Comparison of ENCODE assay signal across 12 mouse cellular contexts in genomic region chr9:106197732-106198131, GRCm38 (mm10). TPM values are rescaled to one million over a fixed set of nuclear protein-coding genes. Genes with fewer than 3 reads are reported as not detected.
DNase-seq lines count a peak whose midpoint lies in the region; ATAC-seq and TF ChIP-seq lines count a peak whose summit lies in the region.
"Had no signal": no experiment of that assay in that cellular context is flagged by ENCODE, and none has a peak within 500 bp of the region (broad histone marks: within the 10 kb centered on the region; RNA-seq: fewer than 3 reads in every experiment).

No protein-coding gene starts in this region.

- peaks cover 39% of the 10 kb centered on the region for H3K36me3 ChIP-seq in heart, embryonic 12.5 days
- peaks cover 19% of the 10 kb centered on the region for H3K36me3 ChIP-seq in lung, embryonic 16.5 days (ENCODE audit: control insufficient read depth, insufficient read depth, low read length)
- peaks cover 34% of the 10 kb centered on the region for H3K36me3 ChIP-seq in embryonic facial prominence, embryonic 15.5 days
- peaks cover 18% of the 10 kb centered on the region; the same call in 1 of the 2 replicates for H3K36me3 ChIP-seq in stomach, embryonic 14.5 days (ENCODE audit: control insufficient read depth, insufficient read depth, low read length)

- DNase-seq in heart, adult 9 months (ENCODE audit: low spot score in 2 of 2): no peak
- DNase-seq in lung, adult 2 months: no peak
- DNase-seq in adrenal gland, adult 18-20 months (ENCODE audit: low spot score in 2 of 2): no peak
- DNase-seq in layer of hippocampus, adult 8-10 months (ENCODE audit: low spot score in 2 of 2): no peak
- DNase-seq: cerebellum, adult 11 months; kidney, adult 18-20 months had no signal

- H3K4me2 ChIP-seq in heart, embryonic 12.5 days: peak overlapping the region; percentile 70
- peak overlapping the region; percentile 78; the same call in 1 of the 2 replicates for H3K4me2 ChIP-seq in lung, embryonic 16.5 days (ENCODE audit: low read depth, low read length)
- peak overlapping the region; percentile 64; the same call in 1 of the 2 replicates for H3K4me2 ChIP-seq in embryonic facial prominence, embryonic 15.5 days (replicated peaks)
- H3K4me2 ChIP-seq in stomach, embryonic 14.5 days (replicated peaks; ENCODE audit: low read depth, low read length): peak overlapping the region; percentile 68

- no peak for TF ChIP-seq POLR2A in lung, adult 2 months (IDR thresholded peaks at IDR 0.05; ENCODE audit: borderline replicate concordance, extremely low read depth, low read depth, low read length)

- no peaks in the 10 kb centered on the region for H3K27me3 ChIP-seq in heart, embryonic 12.5 days (replicated peaks)
- H3K27me3 ChIP-seq in lung, embryonic 16.5 days (ENCODE audit: control insufficient read depth, insufficient read depth, low read depth, low read length): no peaks in the 10 kb centered on the region
- no peaks in the 10 kb centered on the region for H3K27me3 ChIP-seq in embryonic facial prominence, embryonic 15.5 days
- H3K27me3 ChIP-seq in stomach, embryonic 14.5 days (ENCODE audit: control insufficient read depth, insufficient read depth, low read length): no peaks in the 10 kb centered on the region
- H3K27me3 ChIP-seq: Patski had no signal

- peaks cover 24% of the 10 kb centered on the region for H3K4me1 ChIP-seq in heart, embryonic 12.5 days (replicated peaks)
- peaks cover 18% of the 10 kb centered on the region for H3K4me1 ChIP-seq in lung, embryonic 16.5 days (replicated peaks; ENCODE audit: control insufficient read depth, insufficient read depth, low read length)
- H3K4me1 ChIP-seq in lung, adult 2 months (ENCODE audit: control insufficient read depth, insufficient read depth, low read length): peaks cover 9% of the 10 kb centered on the region
- peaks cover 24% of the 10 kb centered on the region for H3K4me1 ChIP-seq in embryonic facial prominence, embryonic 15.5 days
- H3K4me1 ChIP-seq in stomach, embryonic 14.5 days (ENCODE audit: control insufficient read depth, insufficient read depth, low read length): peaks cover 15% of the 10 kb centered on the region

- WGBS in heart, embryonic 12.5 days: 87% methylated on average over 9 of the region's 9 CpGs
- 90% methylated on average over 9 of the region's 9 CpGs for WGBS in lung, embryonic 16.5 days
- whole genome bisulfite sequencing in lung, adult 2 months: 93% methylated on average over 9 of the region's 9 CpGs
- WGBS in embryonic facial prominence, embryonic 15.5 days: 91% methylated on average over 9 of the region's 9 CpGs
- 83% methylated on average over 9 of the region's 9 CpGs for WGBS in stomach, embryonic 14.5 days

- no peaks in the 10 kb centered on the region for H3K9me3 ChIP-seq in heart, embryonic 12.5 days (replicated peaks)
- no peaks in the 10 kb centered on the region for H3K9me3 ChIP-seq in lung, embryonic 16.5 days (ENCODE audit: control insufficient read depth, low read length)
- no peaks in the 10 kb centered on the region for H3K9me3 ChIP-seq in embryonic facial prominence, embryonic 15.5 days (replicated peaks)
- no peaks in the 10 kb centered on the region for H3K9me3 ChIP-seq in stomach, embryonic 14.5 days (ENCODE audit: control insufficient read depth, low read depth, low read length)

- H3K4me3 ChIP-seq in heart, embryonic 12.5 days: no peak overlapping the region
- H3K4me3 ChIP-seq in lung, embryonic 16.5 days (ENCODE audit: low read length): peak overlapping the region; percentile 65
- H3K4me3 ChIP-seq in lung, adult 2 months (replicated peaks; ENCODE audit: extremely low read depth, low read depth, low read length): no peak overlapping the region
- peak overlapping the region; percentile 65 for H3K4me3 ChIP-seq in embryonic facial prominence, embryonic 15.5 days (replicated peaks)
- H3K4me3 ChIP-seq in stomach, embryonic 14.5 days (ENCODE audit: low read depth, low read length): no peak overlapping the region

- no peak overlapping the region for H3K27ac ChIP-seq in heart, embryonic 12.5 days (ENCODE audit: poor library complexity, severe bottlenecking)
- H3K27ac ChIP-seq in lung, embryonic 16.5 days (ENCODE audit: low read length): no peak overlapping the region
- H3K27ac ChIP-seq in embryonic facial prominence, embryonic 15.5 days (replicated peaks): no peak overlapping the region
- H3K27ac ChIP-seq in stomach, embryonic 14.5 days (ENCODE audit: low read length): no peak overlapping the region

- TF ChIP-seq CTCF in lung, adult 2 months (IDR thresholded peaks at IDR 0.05; ENCODE audit: insufficient read depth, low read length): no peak

- no peak for ATAC-seq in heart, embryonic 12.5 days (ENCODE audit: insufficient number of reproducible peaks, low FRiP score)
- ATAC-seq in lung, embryonic 16.5 days (ENCODE audit: low read depth): no peak
- ATAC-seq in embryonic facial prominence, embryonic 15.5 days (ENCODE audit: insufficient number of reproducible peaks, low FRiP score, low TSS enrichment, low read depth): no peak
- ATAC-seq in stomach, embryonic 14.5 days (ENCODE audit: insufficient number of reproducible peaks, insufficient read depth, low FRiP score, low read depth): no peak
- ATAC-seq: Patski had no signal

- H3K9ac ChIP-seq in heart, embryonic 12.5 days: 0 out of 2 replicates have a peak overlapping the region, but pooled peaks have one; percentile 11
- peak overlapping the region; percentile 78 for H3K9ac ChIP-seq in lung, embryonic 16.5 days (ENCODE audit: low read length)
- no peak overlapping the region for H3K9ac ChIP-seq in embryonic facial prominence, embryonic 15.5 days
- no peak overlapping the region for H3K9ac ChIP-seq in stomach, embryonic 14.5 days (replicated peaks; ENCODE audit: low read depth, low read length)

RNA-seq across cellular contexts. Expression of gene Ppm1m, which starts 1.8 kb away (rescaled TPM):
- polyA plus RNA-seq in heart, embryonic 12.5 days (2016; fragmentation: Nextera tagmentation; extraction: Ambion mirVana): 30.7 and 34.1 TPM in 2 replicates
- 53.1 and 56.7 TPM in 2 replicates for polyA plus RNA-seq in lung, embryonic 16.5 days (2015; fragmentation: Nextera tagmentation; extraction: Ambion mirVana)
- 60.7 and 67.3 TPM in 2 replicates for polyA plus RNA-seq in lung, adult 2 months (2012; rRNA removed)
- polyA plus RNA-seq in embryonic facial prominence, embryonic 15.5 days (2015; fragmentation: Nextera tagmentation; extraction: Ambion mirVana): 55.8 and 57.1 TPM in 2 replicates
- polyA plus RNA-seq in stomach, embryonic 14.5 days (2014; fragmentation: Nextera tagmentation; extraction: Ambion mirVana): 35.6 and 38.3 TPM in 2 replicates
- total RNA-seq in adrenal gland, adult 18-20 months (2021): 100 to 1,000 TPM; 105 to 110 TPM
- total RNA-seq in layer of hippocampus, adult 8-10 months (2022): 10 to 100 TPM; 21.7 to 27.4 (median 23.0) TPM

RNA-seq across cellular contexts. Expression of gene Twf2, which starts 5.2 kb away (rescaled TPM):
- polyA plus RNA-seq in heart, embryonic 12.5 days (2016; fragmentation: Nextera tagmentation; extraction: Ambion mirVana): 52.9 and 53.9 TPM in 2 replicates
- polyA plus RNA-seq in lung, embryonic 16.5 days (2015; fragmentation: Nextera tagmentation; extraction: Ambion mirVana): 69.8 and 69.9 TPM in 2 replicates
- polyA plus RNA-seq in lung, adult 2 months (2012; rRNA removed): 60.9 and 69.0 TPM in 2 replicates
- polyA plus RNA-seq in embryonic facial prominence, embryonic 15.5 days (2015; fragmentation: Nextera tagmentation; extraction: Ambion mirVana): 57.2 and 64.1 TPM in 2 replicates
- 67.7 and 69.3 TPM in 2 replicates for polyA plus RNA-seq in stomach, embryonic 14.5 days (2014; fragmentation: Nextera tagmentation; extraction: Ambion mirVana)
- total RNA-seq in adrenal gland, adult 18-20 months (2021): 10 to 100 TPM; 41.1 to 78.7 TPM
- total RNA-seq in layer of hippocampus, adult 8-10 months (2022): 10 to 100 TPM; 53.5 to 61.3 (median 56.8) TPM

RNA-seq across cellular contexts. Expression of gene Tlr9, which starts 24.7 kb away (rescaled TPM):
- polyA plus RNA-seq in heart, embryonic 12.5 days (2016; fragmentation: Nextera tagmentation; extraction: Ambion mirVana): not detected in 2 replicates
- polyA plus RNA-seq in lung, embryonic 16.5 days (2015; fragmentation: Nextera tagmentation; extraction: Ambion mirVana): 0.11 TPM in 1 of 2 replicates, not detected in the other
- polyA plus RNA-seq in lung, adult 2 months (2012; rRNA removed): 6.0 and 6.4 TPM in 2 replicates
- polyA plus RNA-seq in embryonic facial prominence, embryonic 15.5 days (2015; fragmentation: Nextera tagmentation; extraction: Ambion mirVana): 0.07 and 0.28 TPM in 2 replicates
- 0.13 TPM in 1 of 2 replicates, not detected in the other for polyA plus RNA-seq in stomach, embryonic 14.5 days (2014; fragmentation: Nextera tagmentation; extraction: Ambion mirVana)
- total RNA-seq in adrenal gland, adult 18-20 months (2021): under 1 TPM; 0.63 to 0.83 TPM
- total RNA-seq in layer of hippocampus, adult 8-10 months (2022): 1 to 10 TPM in 3 of 4 experiments, under 1 TPM in 1; 0.94 to 3.2 (median 2.1) TPM
- polyA plus RNA-seq: embryonic facial prominence, embryonic 11.5 days had no signal

RNA-seq across cellular contexts. Expression of gene Wdr82, which starts 27.0 kb away (rescaled TPM):
- 23.6 and 23.7 TPM in 2 replicates for polyA plus RNA-seq in heart, embryonic 12.5 days (2016; fragmentation: Nextera tagmentation; extraction: Ambion mirVana)
- polyA plus RNA-seq in lung, embryonic 16.5 days (2015; fragmentation: Nextera tagmentation; extraction: Ambion mirVana): 16.3 and 17.5 TPM in 2 replicates
- polyA plus RNA-seq in lung, adult 2 months (2012; rRNA removed): 47.3 and 49.1 TPM in 2 replicates
- 22.3 and 24.2 TPM in 2 replicates for polyA plus RNA-seq in embryonic facial prominence, embryonic 15.5 days (2015; fragmentation: Nextera tagmentation; extraction: Ambion mirVana)
- 29.0 and 31.3 TPM in 2 replicates for polyA plus RNA-seq in stomach, embryonic 14.5 days (2014; fragmentation: Nextera tagmentation; extraction: Ambion mirVana)
- total RNA-seq in adrenal gland, adult 18-20 months (2021): 10 to 100 TPM; 73.7 to 81.6 TPM
- 100 to 1,000 TPM; 109 to 145 (median 125) TPM for total RNA-seq in layer of hippocampus, adult 8-10 months (2022)

RNA-seq across cellular contexts. Expression of gene Glyctk, which starts 39.8 kb away (rescaled TPM):
- 1.1 TPM in 2 replicates for polyA plus RNA-seq in heart, embryonic 12.5 days (2016; fragmentation: Nextera tagmentation; extraction: Ambion mirVana)
- 1.4 and 1.9 TPM in 2 replicates for polyA plus RNA-seq in lung, embryonic 16.5 days (2015; fragmentation: Nextera tagmentation; extraction: Ambion mirVana)
- 1.7 and 2.6 TPM in 2 replicates for polyA plus RNA-seq in lung, adult 2 months (2012; rRNA removed)
- 2.9 and 3.0 TPM in 2 replicates for polyA plus RNA-seq in embryonic facial prominence, embryonic 15.5 days (2015; fragmentation: Nextera tagmentation; extraction: Ambion mirVana)
- 1.2 and 1.5 TPM in 2 replicates for polyA plus RNA-seq in stomach, embryonic 14.5 days (2014; fragmentation: Nextera tagmentation; extraction: Ambion mirVana)
- 1 to 10 TPM; 1.9 to 2.7 TPM for total RNA-seq in adrenal gland, adult 18-20 months (2021)
- total RNA-seq in layer of hippocampus, adult 8-10 months (2022): 1 to 10 TPM; 3.5 to 6.2 (median 5.9) TPM

Comparison
In these comparisons a context has a peak if more than half of its experiments do, and no peak if none do; other contexts are left out.
1. H3K4me3 ChIP-seq: peak in lung, embryonic 16.5 days (single experiment) and embryonic facial prominence, embryonic 15.5 days (single experiment); none in heart, embryonic 12.5 days (single experiment), lung, adult 2 months (single experiment) and stomach, embryonic 14.5 days (single experiment).
2. H3K9ac ChIP-seq: peak in heart, embryonic 12.5 days (single experiment) and lung, embryonic 16.5 days (single experiment); none in embryonic facial prominence, embryonic 15.5 days (single experiment) and stomach, embryonic 14.5 days (single experiment).
3. Peak in every context shown above with its lines, with median percentiles within 50 percentile points of each other: H3K4me2 ChIP-seq.